Mouse (Mus musculus): ENCODE results near the gene Flrt2.

The Flrt2 gene

GRCm38 (mm10) chr12:95701580-95701979 is 9.6 kb downstream of the Flrt2 start:
- ChIA-PET POLR2A (no interaction called here), CTCF (no interaction called here)

- ChIA-PET CTCF (no interaction called here), POLR2A (interaction anchor here in 2 of 4 experiments (0.6 to 3.6 kb wide), 5 partner anchors 9 to 490 kb away, joined by 3 to 20 read pairs (median 4); partner anchors contain the start of gene Flrt2 (in 1 of the 2))
Measured at GRCm38 (mm10) chr12:95705006-95705405, 13.0 kb downstream of the Flrt2 start.

GRCm38 (mm10) chr12:95723265-95723664 is 31.2 kb downstream of the Flrt2 start:
- CTCF ChIA-PET = interaction anchor here in 1 of 4 experiments (0.6 kb wide), 1 partner anchor 28 kb away, joined by 4 read pairs; no protein-coding TSS in a partner anchor

GRCm38 (mm10) chr12:95734075-95734474 is 42.0 kb downstream of the Flrt2 start:
- ChIA-PET POLR2A (no interaction called here), CTCF (no interaction called here)

More at GRCm38 (mm10) chr12:95723265-95723664, 31.2 kb downstream of the Flrt2 start:
- POLR2A ChIA-PET = interaction anchor here in 1 of 4 experiments (0.5 to 1.0 kb wide), 2 partner anchors 29 to 197 kb away, joined by 3 read pairs; no protein-coding TSS in a partner anchor

- POLR2A ChIA-PET = no interaction called here
- CTCF ChIA-PET = no interaction called here
Measured at GRCm38 (mm10) chr12:95737571-95737970, 45.5 kb downstream of the Flrt2 start.

GRCm38 (mm10) chr12:95738031-95738430 is 46.0 kb downstream of the Flrt2 start:
- POLR2A ChIA-PET = interaction anchor here in 1 of 4 experiments (0.5 kb wide), 1 partner anchor 1383 kb away, joined by 3 read pairs; no protein-coding TSS in a partner anchor
- CTCF ChIA-PET = no interaction called here

GRCm38 (mm10) chr12:95738491-95739135 is 46.6 kb downstream of the Flrt2 start:
- CTCF ChIA-PET = no interaction called here

GRCm38 (mm10) chr12:95739739-95740138 is 47.7 kb downstream of the Flrt2 start:
- ChIA-PET POLR2A (no interaction called here), CTCF (interaction anchor here in 1 of 4 experiments (0.6 kb wide), 1 partner anchor 573 kb away, joined by 3 read pairs; no protein-coding TSS in a partner anchor)

More at GRCm38 (mm10) chr12:95738491-95739135, 46.6 kb downstream of the Flrt2 start:
- POLR2A ChIA-PET = interaction anchor here in 1 of 4 experiments (0.5 kb wide), 1 partner anchor 1383 kb away, joined by 3 read pairs; no protein-coding TSS in a partner anchor

- CTCF ChIA-PET = no interaction called here
- POLR2A ChIA-PET = no interaction called here
Measured at GRCm38 (mm10) chr12:95741296-95741695, 49.3 kb downstream of the Flrt2 start.

- ChIA-PET POLR2A (no interaction called here), CTCF (no interaction called here)
Measured at GRCm38 (mm10) chr12:95744307-95744706, 52.3 kb downstream of the Flrt2 start.

- ChIA-PET POLR2A (interaction anchor here in 1 of 4 experiments (0.7 kb wide), 1 partner anchor 18 kb away, joined by 4 read pairs; no protein-coding TSS in a partner anchor), CTCF (interaction anchor here in 1 of 4 experiments (0.6 kb wide), 1 partner anchor 11 kb away, joined by 14 read pairs; no protein-coding TSS in a partner anchor)
Measured at GRCm38 (mm10) chr12:95746856-95747579, 55.0 kb downstream of the Flrt2 start.

- ChIA-PET POLR2A (no interaction called here), CTCF (no interaction called here)
Measured at GRCm38 (mm10) chr12:95748760-95749159, 56.7 kb downstream of the Flrt2 start.

GRCm38 (mm10) chr12:95749248-95749647 is 57.2 kb downstream of the Flrt2 start:
- ChIA-PET CTCF (no interaction called here), POLR2A (no interaction called here)

GRCm38 (mm10) chr12:95759212-95759746 is 67.3 kb downstream of the Flrt2 start:
- CTCF ChIA-PET = no interaction called here
- POLR2A ChIA-PET = no interaction called here

- CTCF ChIA-PET = no interaction called here
Measured at GRCm38 (mm10) chr12:95765255-95765654, 73.2 kb downstream of the Flrt2 start.

GRCm38 (mm10) chr12:95769041-95769440 is 77.0 kb downstream of the Flrt2 start:
- ChIA-PET CTCF (no interaction called here), POLR2A (no interaction called here)

More at GRCm38 (mm10) chr12:95765255-95765654, 73.2 kb downstream of the Flrt2 start:
- POLR2A ChIA-PET = no interaction called here

- ChIA-PET CTCF (no interaction called here), POLR2A (interaction anchor here in 1 of 4 experiments (0.6 kb wide), 1 partner anchor 966 kb away, joined by 3 read pairs; no protein-coding TSS in a partner anchor)
Measured at GRCm38 (mm10) chr12:95770251-95770650, 78.2 kb downstream of the Flrt2 start.

- CTCF ChIA-PET = interaction anchor here in 1 of 4 experiments (0.6 kb wide), 1 partner anchor 1627 kb away, joined by 3 read pairs; no protein-coding TSS in a partner anchor
Measured at GRCm38 (mm10) chr12:95790146-95790545, 98.1 kb downstream of the Flrt2 start.

GRCm38 (mm10) chr12:95816660-95817059 is 124.6 kb downstream of the Flrt2 start:
- ChIA-PET CTCF (no interaction called here), POLR2A (no interaction called here)

More at GRCm38 (mm10) chr12:95790146-95790545, 98.1 kb downstream of the Flrt2 start:
- POLR2A ChIA-PET = no interaction called here

Measured in embryonic stem cell, embryonic (primary cell).